ENCODE assay signal across 10 mouse cellular contexts in the genomic region with DNA sequence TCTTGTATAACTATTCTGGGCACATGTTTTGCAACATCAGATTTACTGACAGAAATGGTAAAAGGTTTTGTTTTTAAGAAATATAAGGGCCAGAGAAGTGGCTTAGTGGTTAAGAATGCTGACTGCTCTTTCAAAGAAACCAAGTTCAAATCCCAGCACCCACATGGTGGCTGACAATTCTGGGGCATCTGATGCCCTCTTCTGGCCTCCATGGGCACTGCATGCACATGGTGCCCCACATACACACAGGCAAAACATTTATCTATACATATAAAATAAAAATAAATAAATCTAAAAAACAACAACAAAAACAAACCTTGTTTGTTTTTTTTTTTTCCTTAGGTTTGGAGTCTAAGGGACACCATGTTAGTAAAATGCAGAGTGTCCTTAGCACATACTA. TPM values are rescaled to one million over a fixed set of nuclear protein-coding genes. Genes with fewer than 3 reads are reported as not detected.
DNase-seq lines count a peak whose midpoint lies in the region; TF ChIP-seq lines count a peak whose summit lies in the region.
"Had no signal": no experiment of that assay in that cellular context is flagged by ENCODE, and none has a peak within 500 bp of the region (broad histone marks: within the 10 kb centered on the region; RNA-seq: fewer than 3 reads in every experiment).

No protein-coding gene starts in this region.

- no peak overlapping the region for H3K4me3 ChIP-seq in embryonic fibroblast, embryonic 13.5 days (ENCODE audit: insufficient read depth, low read length)
- no peak overlapping the region for H3K4me3 ChIP-seq in midbrain, embryonic 10.5 days
- H3K4me3 ChIP-seq: limb, embryonic 12.5 days; neural tube, embryonic 13.5 days had no signal

- H3K27me3 ChIP-seq in midbrain, embryonic 10.5 days (ENCODE audit: low read depth, poor library complexity, severe bottlenecking), result no peaks in the 10 kb centered on the region
- H3K27me3 ChIP-seq: limb, embryonic 12.5 days; neural tube, embryonic 13.5 days had no signal

- DNase-seq in heart, adult 11 months, result peak; percentile 68
- no peak for DNase-seq in heart, postnatal 25 days (ENCODE audit: low spot score)
- DNase-seq in spleen, adult 12 weeks (ENCODE audit: low spot score), result peak; percentile 11
- no peak for DNase-seq in spleen, adult 18-20 months
- peak; percentile 32 for DNase-seq in thymus, postnatal 25 days
- no peak for DNase-seq in midbrain, embryonic 10.5 days (ENCODE audit: low spot score)
- no peak for DNase-seq in natural killer cell, adult 2 months (ENCODE audit: low spot score in 2 of 2)

- no peak overlapping the region for H3K27ac ChIP-seq in embryonic fibroblast, embryonic 13.5 days (ENCODE audit: insufficient read depth, low read length)
- no peak overlapping the region for H3K27ac ChIP-seq in midbrain, embryonic 10.5 days (replicated peaks)
- H3K27ac ChIP-seq: limb, embryonic 12.5 days; neural tube, embryonic 13.5 days had no signal

- peaks cover 3% of the 10 kb centered on the region; the same call in 1 of the 2 replicates for H3K4me1 ChIP-seq in embryonic fibroblast, embryonic 13.5 days (ENCODE audit: control insufficient read depth, insufficient read depth, low read length)
- peaks cover 2% of the 10 kb centered on the region; the same call in 1 of the 2 replicates for H3K4me1 ChIP-seq in midbrain, embryonic 10.5 days

- H3K9me3 ChIP-seq in midbrain, embryonic 10.5 days (replicated peaks), result peaks cover 4% of the 10 kb centered on the region; the same call in 1 of the 2 replicates
- H3K9me3 ChIP-seq: limb, embryonic 12.5 days; neural tube, embryonic 13.5 days had no signal

- TF ChIP-seq POLR2A in embryonic fibroblast, embryonic 13.5 days (IDR thresholded peaks at IDR 0.05; ENCODE audit: low read depth, low read length), result no peak

- intact Hi-C loops in heart, postnatal 25 days (cut with DNase I), result loop anchor here (5.0 kb wide), 1 partner anchor 157 kb away; no protein-coding TSS in a partner anchor

- TF ChIP-seq CTCF in embryonic fibroblast, embryonic 13.5 days (IDR thresholded peaks at IDR 0.05; ENCODE audit: borderline replicate concordance, insufficient read depth, low read length), result peak; percentile 50; the same call in 1 of the 2 replicates

- peaks cover 91% of the 10 kb centered on the region for H3K36me3 ChIP-seq in midbrain, embryonic 10.5 days

RNA-seq across cellular contexts. Expression of a gene that starts 32.8 kb away (rescaled TPM):
- total RNA-seq in heart, postnatal 25 days (2021), result 10 to 100 TPM; 30.4 to 32.0 TPM
- 459 and 533 TPM in 2 replicates for polyA plus RNA-seq in embryonic fibroblast, embryonic 13.5 days (2011; ENCODE audit: insufficient read length, low read depth, missing spikeins)
- 134 and 157 TPM in 2 replicates for polyA plus RNA-seq in midbrain, embryonic 10.5 days (2016; fragmentation: Nextera tagmentation; extraction: Ambion mirVana)

Comparison
In these comparisons a context has a peak if more than half of its experiments do, and no peak if none do; other contexts are left out.
1. DNase-seq: peak in heart, adult 11 months (single experiment), spleen, adult 12 weeks (single experiment) and thymus, postnatal 25 days (single experiment); none in heart, postnatal 25 days (single experiment), spleen, adult 18-20 months (0 of 2), midbrain, embryonic 10.5 days (single experiment) and natural killer cell, adult 2 months (0 of 2).